In genomic region chr8:70672325-70673078, GRCm38 (mm10) we compare ENCODE assay signal across 8 mouse cellular contexts. TPM values are rescaled to one million over a fixed set of nuclear protein-coding genes. Genes with fewer than 3 reads are reported as not detected.
A peak's percentile ranks its signal among the peaks of the same experiment; 100 is the strongest.
DNase-seq lines count a peak whose midpoint lies in the region; ATAC-seq and TF ChIP-seq lines count a peak whose summit lies in the region.

No protein-coding gene starts in this region.

- H3K9ac ChIP-seq in kidney, embryonic 16.5 days (replicated peaks; ENCODE audit: low read length) = peak overlapping the region; percentile 74
- H3K9ac ChIP-seq in hindbrain, postnatal 0 days (replicated peaks; ENCODE audit: low read length) = peak overlapping the region; percentile 44

- H3K4me1 ChIP-seq in kidney, embryonic 16.5 days (ENCODE audit: insufficient read depth, low read length) = peaks cover 40% of the 10 kb centered on the region
- peaks cover 7% of the 10 kb centered on the region for H3K4me1 ChIP-seq in hindbrain, postnatal 0 days (ENCODE audit: insufficient read depth, low read length)

- H3K36me3 ChIP-seq in kidney, embryonic 16.5 days (ENCODE audit: insufficient read depth, low read length) = no peaks in the 10 kb centered on the region
- no peaks in the 10 kb centered on the region for H3K36me3 ChIP-seq in hindbrain, postnatal 0 days (ENCODE audit: insufficient read depth, low read length)

- 37% methylated on average over 19 of the region's 19 CpGs for WGBS in kidney, embryonic 16.5 days
- 36% methylated on average over 19 of the region's 19 CpGs for WGBS in hindbrain, postnatal 0 days

- peak overlapping the region; percentile 49 for H3K4me2 ChIP-seq in kidney, embryonic 16.5 days (replicated peaks; ENCODE audit: low read depth, low read length)
- H3K4me2 ChIP-seq in hindbrain, postnatal 0 days (ENCODE audit: low read depth, low read length) = peak overlapping the region; percentile 52

- peak; percentile 2; the same call in 1 of the 2 replicates for TF ChIP-seq CTCF in brain, embryonic 14.5 days (IDR thresholded peaks at IDR 0.05; ENCODE audit: borderline replicate concordance, extremely low read depth, insufficient read depth, insufficient read length)
- TF ChIP-seq CTCF in hindbrain, postnatal 0 days (IDR thresholded peaks at IDR 0.05; ENCODE audit: low read depth) = peak; percentile 24; the same call in 1 of the 2 replicates

- peak overlapping the region; percentile 61 for H3K4me3 ChIP-seq in kidney, embryonic 16.5 days (ENCODE audit: low read length)
- peak overlapping the region; percentile 67 for H3K4me3 ChIP-seq in hindbrain, postnatal 0 days (ENCODE audit: low read length)

- peak overlapping the region; percentile 80 for H3K27ac ChIP-seq in kidney, embryonic 16.5 days (ENCODE audit: low read length)
- H3K27ac ChIP-seq in hindbrain, postnatal 0 days = peak overlapping the region; percentile 91

- no peak; the same call in 1 of the 2 replicates for ATAC-seq in kidney, embryonic 16.5 days (ENCODE audit: low FRiP score, low TSS enrichment)
- no peak; the same call in 1 of the 2 replicates for ATAC-seq in hindbrain, postnatal 0 days

- no peak for TF ChIP-seq POLR2A in brain, embryonic 14.5 days (IDR thresholded peaks at IDR 0.05; ENCODE audit: borderline replicate concordance, extremely low read depth, insufficient read depth, insufficient read length, poor library complexity, severe bottlenecking)

- DNase-seq in kidney, postnatal 36 days = no peak
- DNase-seq in brain, embryonic 14.5 days (ENCODE audit: low read depth) = no peak
- DNase-seq in hindbrain, postnatal 0 days (ENCODE audit: low spot score) = no peak
- peak; percentile 24 for DNase-seq in naive thymus-derived CD4-positive, alpha-beta T cell, adult 2 months (ENCODE audit: low read depth)
- DNase-seq in ovary, postnatal 10 days (ENCODE audit: low spot score) = no peak
- DNase-seq in spleen, adult 12 weeks (ENCODE audit: low spot score) = no peak
- no peak for DNase-seq in cerebellum, adult 11-12 months

- no peaks in the 10 kb centered on the region for H3K27me3 ChIP-seq in kidney, embryonic 16.5 days (ENCODE audit: insufficient read depth, low read length)
- H3K27me3 ChIP-seq in hindbrain, postnatal 0 days (ENCODE audit: insufficient read depth, low read length) = no peaks in the 10 kb centered on the region

- H3K9me3 ChIP-seq in kidney, embryonic 16.5 days (ENCODE audit: low read length) = no peaks in the 10 kb centered on the region
- H3K9me3 ChIP-seq in hindbrain, postnatal 0 days (ENCODE audit: low read length) = no peaks in the 10 kb centered on the region

RNA-seq across cellular contexts. Expression of gene Lsm4, which starts 0.5 kb away (rescaled TPM):
- 272 and 281 TPM in 2 replicates for polyA plus RNA-seq in kidney, embryonic 16.5 days (2015; fragmentation: Nextera tagmentation; extraction: Ambion mirVana)
- 159 and 208 TPM in 2 replicates for polyA plus RNA-seq in brain, embryonic 14.5 days (2012; rRNA removed)
- 301 and 453 TPM in 2 replicates for total RNA-seq in hindbrain, postnatal 0 days (2014; rRNA removed)
- 188 and 190 TPM in 2 replicates for polyA plus RNA-seq in hindbrain, postnatal 0 days (2015; fragmentation: Nextera tagmentation; extraction: Ambion mirVana)

RNA-seq across cellular contexts. Expression of gene Pgpep1, which starts 12.3 kb away (rescaled TPM):
- polyA plus RNA-seq in kidney, embryonic 16.5 days (2015; fragmentation: Nextera tagmentation; extraction: Ambion mirVana) = 88.5 TPM in 2 replicates
- polyA plus RNA-seq in brain, embryonic 14.5 days (2012; rRNA removed) = 80.8 and 83.7 TPM in 2 replicates
- 65.7 and 68.4 TPM in 2 replicates for total RNA-seq in hindbrain, postnatal 0 days (2014; rRNA removed)
- 44.2 and 56.5 TPM in 2 replicates for polyA plus RNA-seq in hindbrain, postnatal 0 days (2015; fragmentation: Nextera tagmentation; extraction: Ambion mirVana)

RNA-seq across cellular contexts. Expression of gene Jund, which starts 26.2 kb away (rescaled TPM):
- 42.1 and 47.4 TPM in 2 replicates for polyA plus RNA-seq in kidney, embryonic 16.5 days (2015; fragmentation: Nextera tagmentation; extraction: Ambion mirVana)
- polyA plus RNA-seq in brain, embryonic 14.5 days (2012; rRNA removed) = 281 and 291 TPM in 2 replicates
- total RNA-seq in hindbrain, postnatal 0 days (2014; rRNA removed) = 486 and 650 TPM in 2 replicates
- polyA plus RNA-seq in hindbrain, postnatal 0 days (2015; fragmentation: Nextera tagmentation; extraction: Ambion mirVana) = 90.4 and 96.3 TPM in 2 replicates

RNA-seq across cellular contexts. Expression of gene Iqcn, which starts 30.8 kb away (rescaled TPM):
- polyA plus RNA-seq in kidney, embryonic 16.5 days (2015; fragmentation: Nextera tagmentation; extraction: Ambion mirVana) = 0.04 and 0.06 TPM in 2 replicates
- 0.10 and 0.23 TPM in 2 replicates for polyA plus RNA-seq in brain, embryonic 14.5 days (2012; rRNA removed)
- 0.05 and 0.18 TPM in 2 replicates for total RNA-seq in hindbrain, postnatal 0 days (2014; rRNA removed)
- 0.05 and 0.08 TPM in 2 replicates for polyA plus RNA-seq in hindbrain, postnatal 0 days (2015; fragmentation: Nextera tagmentation; extraction: Ambion mirVana)

RNA-seq across cellular contexts. Expression of gene Gdf15, which starts 40.2 kb away (rescaled TPM):
- polyA plus RNA-seq in kidney, embryonic 16.5 days (2015; fragmentation: Nextera tagmentation; extraction: Ambion mirVana) = 1.0 and 1.2 TPM in 2 replicates
- polyA plus RNA-seq in brain, embryonic 14.5 days (2012; rRNA removed) = 0.23 and 0.26 TPM in 2 replicates
- 1.7 TPM in 1 of 2 replicates, not detected in the other for total RNA-seq in hindbrain, postnatal 0 days (2014; rRNA removed)
- 0.25 and 0.41 TPM in 2 replicates for polyA plus RNA-seq in hindbrain, postnatal 0 days (2015; fragmentation: Nextera tagmentation; extraction: Ambion mirVana)
